Mouse (Mus musculus) embryo, embryonic 11.5 days (tissue): ENCODE results near the gene Usp34.
A peak's percentile ranks its signal among the peaks of the same experiment; 100 is the strongest.
"Not testable (repeated sequence)": the region's sequence is repeated elsewhere in the genome, so short reads cannot be mapped to it uniquely, and the experiment has no call there.

Experiments used
- DNase-seq: peaks from one replicate; pipeline ENCODE4 v3.0.0-alpha.2; 2012; ENCODE audit warnings: low read depth, low spot score

Gene Usp34

GRCm38 (mm10) chr11:23497718-23498509 is 191.2 kb downstream of the Usp34 start, which contains the start of gene Ahsa2:
Ahsa2 (minus strand) TSS chr11:23498030.
- peak; percentile 96 for DNase-seq

- DNase-seq: no peak
These were observed 191.9 kb downstream of the Usp34 start for GRCm38 (mm10) chr11:23498609-23499008.

- DNase-seq: not testable (repeated sequence)
These were observed 198.1 kb downstream of the Usp34 start for GRCm38 (mm10) chr11:23504801-23505200.

- not testable (repeated sequence) for DNase-seq
These were observed 208.1 kb downstream of the Usp34 start for GRCm38 (mm10) chr11:23514785-23515184.

- DNase-seq: no peak
These were observed 208.6 kb downstream of the Usp34 start for GRCm38 (mm10) chr11:23515315-23515714.

- DNase-seq: no peak
These were observed 212.3 kb downstream of the Usp34 start for GRCm38 (mm10) chr11:23518981-23519380.

- DNase-seq: no peak
These were observed 213.9 kb downstream of the Usp34 start, which contains the start of gene 1700093K21Rik for GRCm38 (mm10) chr11:23520473-23521205. 1700093K21Rik (minus strand) TSS chr11:23521155.

- no peak for DNase-seq
These were observed 230.8 kb downstream of the Usp34 start for GRCm38 (mm10) chr11:23537446-23537845.
